Mouse (Mus musculus): ENCODE data around the gene March2.
"Not testable (repeated sequence)": the region's sequence is repeated elsewhere in the genome, so short reads cannot be mapped to it uniquely, and the experiment has no call there.

Gene March2

DNA sequence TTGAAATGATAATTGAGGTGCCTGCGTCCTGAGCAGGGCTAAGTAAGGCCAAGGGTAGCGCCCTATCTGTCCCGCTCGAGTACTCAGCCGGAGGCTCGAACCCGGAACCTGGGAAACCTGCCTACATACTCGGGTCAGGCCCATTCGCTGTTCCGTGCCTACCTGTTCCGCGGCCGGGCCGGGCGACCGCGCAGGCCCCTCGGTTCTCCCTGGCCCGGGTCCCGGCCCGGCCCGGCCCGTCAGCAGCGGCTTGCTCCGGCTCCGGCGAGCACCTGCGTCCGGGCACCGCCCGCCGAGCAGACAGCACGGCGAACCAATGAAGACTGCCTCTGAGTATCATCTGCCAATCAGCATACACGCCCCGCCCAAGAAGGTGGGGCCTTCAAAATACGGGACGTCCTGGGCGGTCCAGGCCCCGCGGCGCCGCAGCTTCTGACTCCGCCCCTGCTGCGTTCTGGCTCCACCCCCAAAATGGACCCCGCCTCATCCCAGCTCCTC is at the start of gene March2:
TSS of gene March2 (minus strand) at position 287 of the 498 bp plus-strand sequence.
- DNase-seq (ENCODE audit: low spot score): peak; percentile 96

DNA sequence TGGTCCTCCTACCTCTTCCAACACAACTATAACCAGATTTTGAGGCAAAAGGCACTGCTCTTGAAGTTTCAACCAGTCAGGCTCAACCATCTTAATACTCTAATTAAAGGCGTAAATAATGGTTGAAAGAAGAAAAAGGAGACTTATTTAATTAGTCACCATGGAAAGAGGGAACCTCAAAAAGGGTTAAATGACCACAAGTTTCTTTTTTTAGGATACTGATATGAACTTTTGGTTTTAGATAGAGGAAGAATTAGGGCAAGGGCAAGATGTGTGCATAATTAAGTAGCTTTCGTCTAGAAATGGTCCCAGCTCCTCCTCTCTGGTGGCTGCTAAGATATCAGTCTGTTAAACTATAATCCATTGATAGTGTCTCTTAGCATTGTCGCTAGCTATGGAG is 47.9 kb upstream of the March2 start:
- no peak for DNase-seq (ENCODE audit: low spot score)

DNA sequence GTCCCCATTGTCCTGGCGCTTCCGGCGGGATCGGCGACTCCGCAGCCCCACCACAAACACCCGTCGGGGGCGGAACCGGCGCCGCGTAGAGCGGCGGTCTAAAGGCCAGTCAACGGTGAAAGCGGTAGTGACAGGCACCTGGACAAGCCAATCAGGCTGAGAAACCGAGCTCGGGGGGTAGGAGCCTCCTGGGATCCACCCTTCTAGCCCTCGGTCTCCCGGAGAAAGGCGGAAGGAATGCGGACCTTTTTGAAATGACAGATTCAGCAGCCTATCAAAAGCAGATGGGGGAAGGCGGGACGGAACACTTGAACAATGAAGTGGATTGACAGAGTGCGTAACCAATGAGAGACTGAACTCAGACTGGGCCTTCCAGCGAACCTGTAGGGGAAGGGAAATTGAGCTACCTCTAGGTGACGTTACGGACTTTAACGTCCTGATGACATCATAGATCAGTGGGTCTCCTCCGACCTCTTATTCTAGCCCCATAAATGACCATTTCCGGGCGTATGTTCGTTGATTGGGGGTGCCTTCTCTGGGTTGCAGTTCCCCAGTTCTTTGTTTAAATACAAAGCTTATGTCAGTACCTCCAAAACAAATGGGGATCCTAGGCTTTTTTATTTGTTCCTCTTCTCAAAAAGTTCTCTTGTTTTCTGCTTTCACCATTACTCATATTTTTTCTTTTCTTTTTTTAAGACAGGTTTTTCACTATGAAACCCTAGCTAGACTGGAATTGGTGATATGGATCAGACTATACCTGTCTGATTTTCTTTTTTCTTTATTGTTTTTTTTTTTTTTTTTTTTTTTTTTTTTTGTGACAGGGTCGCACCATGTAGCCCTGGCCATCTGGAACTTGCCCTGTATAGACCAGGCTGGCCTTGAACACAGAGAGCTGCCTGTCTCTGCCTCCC is 42.0 kb upstream of the March2 start, which contains the start of gene Rab11b:
TSS of gene Rab11b (minus strand) at position 276 of the 911 bp plus-strand sequence.
- DNase-seq (ENCODE audit: low spot score): peak; percentile 100

DNA sequence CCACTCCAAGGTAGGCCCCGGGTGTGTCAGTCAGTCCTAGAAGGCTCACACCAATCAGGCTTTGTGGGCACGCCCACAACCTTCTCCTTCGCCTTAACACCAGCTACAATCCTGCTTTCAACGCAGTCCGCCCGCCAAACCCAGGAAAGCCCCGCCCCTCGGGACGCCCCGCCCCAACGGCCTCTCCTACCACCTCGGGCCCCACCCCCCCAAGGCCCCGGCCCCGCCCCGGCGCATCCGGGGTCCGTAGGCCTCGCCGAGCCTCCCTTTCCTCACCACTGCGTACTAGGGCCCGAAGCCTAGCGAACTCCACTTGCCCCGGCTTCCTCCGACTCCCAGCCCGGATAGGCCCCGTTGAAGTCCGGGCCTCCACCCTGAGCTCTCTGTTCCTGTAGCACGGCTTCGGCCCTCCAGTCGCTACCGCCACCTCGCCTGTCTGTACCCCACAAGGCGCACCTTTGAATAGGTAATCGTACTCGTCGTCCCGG is 41.3 kb upstream of the March2 start:
- DNase-seq (ENCODE audit: low spot score): peak; percentile 88

DNA sequence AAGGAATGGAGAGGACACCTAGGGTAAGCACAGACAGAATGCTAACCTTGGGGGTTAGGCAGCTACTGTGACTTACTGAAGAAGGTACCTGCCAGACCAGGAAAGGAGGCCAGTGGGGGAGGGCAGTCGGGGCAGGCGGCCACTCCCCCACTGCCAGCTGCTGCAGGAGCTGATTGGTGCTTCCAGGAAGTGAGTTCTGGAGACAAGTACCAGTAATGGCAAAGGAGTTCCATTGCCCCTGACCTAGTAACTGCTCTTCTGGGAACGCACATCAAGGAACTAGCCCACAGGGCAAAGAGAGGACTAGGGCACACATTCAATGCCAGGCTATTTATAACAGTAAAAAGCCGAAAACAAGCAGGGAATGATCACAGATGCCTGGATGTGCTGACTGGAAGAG is 38.8 kb upstream of the March2 start:
- no peak for DNase-seq (ENCODE audit: low spot score)

DNA sequence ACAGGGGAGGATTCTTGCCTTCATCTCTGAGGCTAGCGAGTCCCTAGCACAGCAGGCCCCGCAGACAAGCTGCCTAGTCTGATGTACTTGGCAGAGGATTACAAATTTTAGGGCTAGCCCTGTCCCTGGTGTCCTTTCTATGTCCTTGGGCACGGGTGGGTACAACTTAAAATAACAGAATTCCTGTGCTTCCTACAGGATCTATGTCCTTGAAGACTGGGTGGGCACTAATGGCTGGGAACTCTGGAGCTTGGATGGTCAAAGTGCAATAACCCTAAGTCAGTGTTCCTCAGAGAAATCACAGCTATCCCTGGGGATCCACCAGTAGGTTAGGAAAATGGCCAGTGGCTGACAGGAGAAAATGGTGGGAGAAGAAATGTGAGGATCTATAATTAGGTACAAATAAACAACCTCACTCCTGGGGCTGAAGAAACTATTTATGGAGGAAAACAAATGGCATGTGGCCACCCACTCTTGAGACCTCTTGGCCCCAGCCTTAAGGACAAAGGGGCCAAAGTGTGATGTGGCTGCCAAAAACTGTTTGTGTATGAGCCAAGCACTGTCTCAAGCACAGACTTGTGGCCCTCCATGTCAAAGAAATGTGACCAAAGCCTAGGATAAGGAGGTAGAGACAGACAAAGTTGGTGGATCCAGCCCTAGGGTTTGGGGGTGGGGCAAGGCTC is 37.8 kb upstream of the March2 start:
- DNase-seq (ENCODE audit: low spot score): no peak

DNA sequence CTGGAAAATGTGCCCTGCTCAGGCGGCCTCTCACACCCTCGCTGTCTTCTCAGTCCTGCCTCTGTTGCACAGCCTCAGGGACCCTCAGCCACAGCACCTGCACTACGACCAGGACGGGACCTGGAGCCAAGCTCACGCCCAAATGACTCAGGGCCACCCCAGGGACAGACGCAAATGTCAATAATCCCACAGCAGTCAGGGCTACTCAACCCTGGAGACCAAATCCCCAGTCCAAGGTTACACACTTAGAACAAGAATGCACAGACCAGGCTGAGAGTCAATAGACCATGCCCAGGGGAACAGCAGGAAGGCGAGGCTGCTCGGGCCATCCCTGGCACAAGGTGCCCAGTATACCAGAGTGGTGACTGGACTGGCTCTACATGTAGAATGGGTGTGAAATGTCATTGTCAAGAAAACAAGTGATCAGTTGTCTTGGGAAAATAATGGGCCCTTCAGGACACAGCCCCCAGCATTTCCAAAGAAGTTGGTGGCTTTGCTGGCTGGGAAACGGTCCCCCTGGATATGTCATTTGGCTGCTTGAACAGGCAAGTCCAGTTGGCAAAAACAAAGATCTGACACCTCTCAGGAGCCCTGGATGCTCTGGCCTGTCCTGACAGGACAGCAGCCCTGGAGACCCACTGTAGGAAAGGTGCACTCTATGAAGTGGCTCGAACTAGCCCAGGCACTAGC is 37.1 kb upstream of the March2 start:
- no peak for DNase-seq (ENCODE audit: low spot score)

DNA sequence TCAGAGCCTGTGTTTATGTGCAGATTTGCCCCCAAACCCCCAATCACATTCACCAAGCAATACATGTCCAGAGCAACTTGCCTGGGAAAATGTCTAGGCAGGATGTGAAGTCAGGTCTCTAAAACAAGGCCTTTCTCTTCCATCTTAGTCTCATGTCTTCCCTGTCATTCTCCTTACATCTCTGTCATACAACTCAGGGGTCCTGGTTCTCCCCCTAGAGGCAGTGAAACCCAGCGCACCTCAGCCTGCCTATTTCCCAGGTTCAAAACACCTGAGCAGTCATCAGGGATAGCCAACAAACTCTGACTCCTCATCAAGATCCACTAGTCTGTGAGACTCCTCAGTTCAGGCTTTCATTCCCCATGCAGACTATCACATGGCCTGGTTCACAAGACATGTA is 36.2 kb upstream of the March2 start:
- no peak for DNase-seq (ENCODE audit: low spot score)

DNA sequence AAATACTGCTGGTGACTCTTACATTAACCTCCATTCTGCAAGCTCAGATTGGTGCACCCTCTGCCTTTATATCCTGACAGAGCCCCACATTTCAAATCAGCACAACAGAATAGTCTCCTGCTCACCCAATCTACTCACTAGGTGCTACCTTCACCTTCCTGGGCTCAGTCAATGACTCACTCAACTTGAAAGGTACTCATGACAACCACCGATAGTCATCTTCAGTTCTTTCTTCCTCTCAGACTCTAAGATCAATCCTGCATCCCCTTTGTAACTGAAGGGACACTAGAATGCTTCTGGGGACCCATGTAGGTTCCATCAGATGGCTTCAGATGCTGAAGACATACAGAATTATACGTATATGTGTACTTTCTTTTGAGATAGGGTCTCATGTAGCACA is 33.8 kb upstream of the March2 start:
- DNase-seq (ENCODE audit: low spot score): no peak

DNA sequence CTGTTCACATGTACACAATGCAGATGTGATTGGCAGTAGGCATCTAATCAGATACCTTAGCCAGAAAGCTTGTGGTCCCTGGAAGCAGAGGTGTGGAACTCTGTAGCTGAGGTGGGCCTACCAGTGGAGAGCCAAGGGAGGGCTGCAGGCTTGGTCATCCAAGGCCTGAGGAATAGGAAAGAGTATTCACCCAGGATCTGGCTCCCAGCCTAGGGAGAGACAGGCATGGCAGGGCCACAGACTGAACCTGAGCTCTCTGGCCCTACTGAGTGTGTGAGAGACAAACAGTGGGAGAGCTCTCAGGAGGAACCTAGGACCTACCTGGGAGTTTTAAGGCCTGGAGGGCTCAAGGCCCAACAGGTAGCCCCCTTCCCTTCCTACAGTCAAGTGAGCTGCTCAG is 32.7 kb upstream of the March2 start:
- no peak for DNase-seq (ENCODE audit: low spot score)

DNA sequence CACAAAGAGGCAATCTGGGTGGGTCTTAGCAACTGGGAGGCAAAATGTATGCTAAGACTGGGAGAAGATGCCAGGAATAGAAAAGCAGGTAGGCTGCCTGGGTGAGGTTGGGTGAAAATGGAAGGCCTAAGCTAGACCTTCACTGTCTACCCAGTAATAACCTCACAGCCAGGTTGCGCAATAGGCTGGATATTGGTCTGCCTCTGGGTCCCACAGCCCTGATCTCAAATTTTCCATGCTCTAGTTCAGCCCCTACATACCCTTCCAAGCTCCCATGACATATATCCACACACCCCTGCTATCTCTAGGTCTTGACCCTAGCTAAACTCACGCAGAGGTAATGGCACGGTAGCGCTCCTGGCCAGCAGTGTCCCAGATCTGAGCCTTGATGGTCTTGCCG is 31.0 kb upstream of the March2 start:
- DNase-seq (ENCODE audit: low spot score): no peak

DNA sequence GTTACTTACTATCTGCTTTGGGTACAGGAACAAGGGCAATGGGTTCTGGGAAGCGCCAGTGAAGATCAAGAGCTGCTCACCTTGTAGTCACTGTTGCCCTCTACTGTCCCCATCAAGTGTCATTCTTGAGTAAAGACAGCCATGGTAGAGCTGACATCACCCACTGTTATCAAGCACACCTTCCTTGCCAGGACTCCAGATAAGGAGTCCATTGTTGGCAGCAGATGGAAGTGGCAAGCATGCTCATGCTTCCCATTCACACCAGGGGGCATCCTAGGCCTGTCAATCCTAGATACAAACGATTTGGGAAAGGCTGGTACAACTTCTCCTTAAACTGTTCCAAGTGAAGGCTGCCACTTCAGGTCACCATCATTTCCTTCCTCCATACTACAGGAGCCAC is 27.5 kb upstream of the March2 start:
- peak; percentile 76 for DNase-seq (ENCODE audit: low spot score)

DNA sequence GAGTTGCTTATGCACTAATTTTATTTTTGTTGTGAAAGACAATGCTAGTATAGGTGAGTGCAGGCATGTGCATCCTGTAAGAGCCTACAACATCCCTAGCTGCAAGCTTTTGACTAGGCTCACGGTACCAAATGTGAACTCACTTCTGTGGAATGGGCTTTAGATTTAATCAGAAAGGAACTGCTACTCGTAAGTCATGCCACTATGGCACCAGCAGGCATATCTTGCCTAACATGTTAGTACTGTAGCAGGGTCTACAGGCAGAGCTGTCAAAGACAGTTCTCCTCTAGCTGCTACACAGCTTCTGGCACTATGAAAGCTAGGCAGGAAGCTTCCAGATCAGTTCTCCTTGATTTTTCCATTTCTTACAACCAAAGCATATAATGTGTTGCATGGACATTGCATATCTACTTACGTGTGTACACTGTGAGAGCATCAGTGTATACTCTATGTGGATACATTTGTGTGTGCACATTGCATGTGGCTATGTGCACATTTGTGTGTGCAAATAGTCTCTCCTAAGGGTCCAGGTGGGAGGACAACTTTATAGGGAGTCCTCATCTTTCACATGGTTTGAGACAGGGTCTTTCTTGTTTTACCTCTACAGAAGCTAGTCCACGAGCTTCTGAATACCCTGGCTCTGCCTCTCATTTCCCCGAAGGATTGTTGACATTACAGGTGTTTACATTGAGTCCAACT is 26.4 kb upstream of the March2 start:
- no peak for DNase-seq (ENCODE audit: low spot score)

DNA sequence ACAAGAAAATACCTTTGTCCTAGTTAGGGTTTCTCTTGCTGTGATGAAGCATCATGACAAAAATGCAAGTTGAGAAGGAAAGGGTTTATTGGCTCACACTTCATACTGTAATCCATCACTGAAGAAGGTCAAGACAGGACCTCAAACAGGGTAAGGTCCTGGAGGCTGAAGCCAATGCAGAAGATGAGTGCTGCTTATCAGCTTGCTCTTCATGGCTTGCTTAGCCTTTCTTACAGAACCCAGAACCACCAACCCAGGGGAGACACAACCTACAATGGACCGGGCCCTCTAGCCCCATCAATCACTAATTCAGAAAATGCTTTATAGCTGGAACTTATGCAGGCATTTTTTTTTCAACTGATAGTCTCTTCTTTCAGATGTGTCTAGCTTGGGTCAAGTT is 23.9 kb upstream of the March2 start:
- no peak for DNase-seq (ENCODE audit: low spot score)

DNA sequence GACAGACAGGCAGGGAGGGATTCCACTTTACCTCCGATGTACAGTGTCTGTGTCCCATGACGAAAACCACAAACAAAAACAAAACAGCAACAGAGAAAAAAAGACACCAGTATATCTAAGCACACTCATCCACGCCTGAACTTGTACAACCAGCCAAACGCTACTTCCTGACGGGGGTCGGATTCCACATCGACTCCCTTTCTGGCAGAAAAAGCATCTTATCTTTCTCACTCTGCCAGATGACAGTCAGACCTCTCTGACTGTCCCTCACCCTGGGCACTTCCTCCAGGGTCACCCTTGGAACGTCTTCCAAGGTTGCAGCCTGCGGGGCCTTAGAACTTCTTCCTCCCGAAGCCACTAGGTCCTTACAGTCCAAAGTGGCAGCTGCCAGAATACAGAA is 15.1 kb upstream of the March2 start:
- DNase-seq (ENCODE audit: low spot score): not testable (repeated sequence)

DNA sequence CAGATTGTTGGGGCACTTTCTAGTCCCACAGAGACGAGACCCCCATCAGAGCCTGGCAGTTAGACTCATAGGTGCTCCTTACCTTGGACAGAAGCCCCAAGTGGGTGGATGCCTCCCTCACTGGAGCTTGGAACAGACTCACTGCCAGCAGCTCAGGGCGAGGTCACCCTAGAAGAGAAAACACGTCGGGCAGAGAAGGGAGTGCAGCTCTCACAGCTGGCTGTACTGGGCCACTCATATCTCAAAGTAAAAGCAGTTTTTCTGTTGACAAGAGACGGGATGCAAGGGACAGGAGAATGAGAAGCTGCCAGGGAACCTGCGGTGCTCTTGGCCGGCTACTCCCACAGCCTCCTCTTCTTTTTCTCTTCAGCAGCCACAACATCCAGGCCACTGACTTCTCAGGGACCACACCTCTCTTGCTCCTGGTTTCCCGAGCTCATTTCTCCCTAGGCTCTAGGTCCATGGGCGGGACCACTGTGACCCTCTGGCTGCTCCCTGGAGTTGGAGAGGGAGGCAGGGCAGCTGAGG is 14.2 kb upstream of the March2 start:
- not testable (repeated sequence) for DNase-seq (ENCODE audit: low spot score)

DNA sequence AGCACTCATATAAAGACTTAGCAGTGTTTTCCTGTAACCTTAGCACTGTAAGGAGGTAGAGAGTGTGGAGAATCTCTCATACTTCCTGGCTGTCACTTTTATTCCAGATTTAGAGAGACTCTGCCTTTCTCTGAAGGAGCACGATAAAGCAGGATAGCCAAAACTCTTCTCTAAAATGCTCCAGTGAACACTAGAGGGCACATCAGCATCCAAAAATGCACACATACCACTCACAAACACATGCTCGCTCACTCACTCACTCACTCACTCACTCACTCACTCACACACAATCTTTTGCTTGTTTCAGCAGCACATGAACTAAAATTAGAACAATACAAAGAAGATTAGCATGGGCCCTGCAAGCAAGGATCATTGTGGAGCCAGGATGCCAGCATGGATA is 10.7 kb upstream of the March2 start:
- DNase-seq (ENCODE audit: low spot score): no peak

DNA sequence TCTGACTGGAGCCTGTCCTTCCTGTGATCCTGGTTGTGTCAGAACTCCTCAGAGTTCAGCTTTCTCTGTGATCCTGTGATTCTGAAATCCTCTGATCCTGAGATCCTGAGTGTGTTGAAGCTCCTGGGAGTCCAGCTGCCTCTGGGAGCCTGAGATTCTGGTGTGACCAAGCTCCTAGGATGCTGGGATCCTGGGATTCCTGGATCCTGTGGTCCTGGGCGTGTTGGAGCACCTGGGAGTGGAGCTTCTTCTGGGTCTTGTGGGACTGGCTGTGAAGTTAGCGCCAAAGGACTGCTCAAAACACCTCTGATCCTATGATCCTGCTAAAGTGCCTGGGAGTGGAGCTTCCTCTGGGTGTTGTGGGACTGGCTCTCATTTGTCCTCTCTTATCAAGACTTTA is 9.9 kb upstream of the March2 start:
- DNase-seq (ENCODE audit: low spot score): no peak

DNA sequence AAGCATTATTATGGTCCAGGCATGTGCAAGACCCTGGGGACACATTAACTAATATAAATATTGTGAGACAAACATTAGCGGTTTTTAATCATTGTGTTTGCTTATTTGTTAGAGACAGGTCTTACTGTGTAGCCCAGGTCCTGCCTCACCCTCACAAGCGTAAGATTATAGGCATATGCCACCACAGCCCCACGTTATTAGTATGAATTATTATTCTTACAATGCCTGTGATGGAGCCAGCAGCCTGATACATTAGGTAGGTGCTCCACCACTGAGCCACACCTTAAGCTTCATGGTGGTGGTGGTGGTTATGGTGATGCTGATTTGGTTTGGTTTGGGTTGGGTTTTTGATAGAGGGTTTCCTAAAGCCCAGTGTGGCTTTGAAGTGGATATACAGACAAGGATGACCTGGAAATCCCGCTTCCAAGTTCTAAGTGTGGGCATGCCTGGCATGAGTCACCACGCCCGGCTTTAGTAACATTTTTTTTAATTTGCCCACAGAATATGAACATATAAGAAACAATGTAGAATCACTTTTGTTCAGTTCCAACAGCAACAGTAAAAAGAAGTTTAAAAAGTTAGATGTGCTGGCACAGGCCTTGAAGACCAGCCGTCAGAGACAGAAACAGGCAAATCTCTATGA is 1.4 kb upstream of the March2 start:
- no peak for DNase-seq (ENCODE audit: low spot score)

DNA sequence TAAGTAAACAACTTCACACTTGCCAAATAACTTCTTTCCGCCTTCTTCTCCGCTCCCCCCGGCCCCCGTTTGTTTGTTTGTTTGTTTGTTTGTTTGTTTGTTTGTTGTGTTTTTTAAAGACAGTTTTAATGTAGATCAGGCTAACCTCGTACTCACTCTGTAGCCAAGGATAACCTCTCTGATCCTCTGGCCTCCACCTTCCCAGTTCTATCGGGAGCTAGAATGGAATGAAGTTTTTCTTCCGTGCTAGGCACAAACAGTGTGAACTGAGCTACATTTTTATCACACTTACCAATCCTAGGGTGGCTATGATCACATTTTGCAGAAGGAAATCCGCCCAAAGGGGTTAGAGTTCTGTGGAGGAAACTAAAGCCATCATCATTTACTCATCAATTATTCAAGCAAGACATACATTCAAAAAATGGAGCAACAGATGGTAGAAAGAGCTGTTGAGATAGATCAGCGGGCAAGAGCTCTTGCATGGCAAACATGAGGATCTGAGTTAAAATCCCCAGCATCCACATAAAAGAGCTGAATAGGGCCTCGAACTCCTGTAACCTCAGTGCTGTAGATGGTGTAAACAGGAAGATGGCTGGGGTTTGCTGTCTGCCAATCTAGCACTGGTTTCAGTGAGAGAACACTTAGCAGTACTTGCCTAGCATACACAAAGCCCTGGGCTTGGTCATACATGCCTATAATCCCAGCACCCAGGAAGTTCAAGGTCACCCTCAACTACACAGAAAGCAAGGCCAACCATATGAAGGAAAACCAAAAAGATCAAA is 665 bp upstream of the March2 start:
- DNase-seq (ENCODE audit: low spot score): no peak
